Mouse (Mus musculus): ENCODE measurements around the gene Kcnh3. TPM values are rescaled to one million over a fixed set of nuclear protein-coding genes. Genes with fewer than 3 reads are reported as not detected.

Gene Kcnh3
- polyA plus RNA-seq, 1 experiment from 2014 or later: 0.74 TPM

Other genes with a start within 250 kb of the Kcnh3 start
- 25.6 and 29.7 TPM in 2 replicates for gene Tuba1c, start 195.0 kb upstream of the Kcnh3 start, polyA plus RNA-seq (2015; fragmentation: Nextera tagmentation; extraction: Ambion mirVana)
- gene Prph, start 169.7 kb upstream of the Kcnh3 start, polyA plus RNA-seq (2015; fragmentation: Nextera tagmentation; extraction: Ambion mirVana): 268 and 371 TPM in 2 replicates
- 6.3 and 6.9 TPM in 2 replicates for gene Troap, start 150.3 kb upstream of the Kcnh3 start, polyA plus RNA-seq (2015; fragmentation: Nextera tagmentation; extraction: Ambion mirVana)
- gene C1ql4, start 137.0 kb upstream of the Kcnh3 start, polyA plus RNA-seq (2015; fragmentation: Nextera tagmentation; extraction: Ambion mirVana): 2.7 and 3.5 TPM in 2 replicates
- 0.25 and 0.49 TPM in 2 replicates for gene Dnajc22, start 131.7 kb upstream of the Kcnh3 start, polyA plus RNA-seq (2015; fragmentation: Nextera tagmentation; extraction: Ambion mirVana)
- 44.4 and 48.9 TPM in 2 replicates for gene Spats2, start 98.9 kb upstream of the Kcnh3 start, polyA plus RNA-seq (2015; fragmentation: Nextera tagmentation; extraction: Ambion mirVana)
- gene Mcrs1, start 27.1 kb downstream of the Kcnh3 start, polyA plus RNA-seq (2015; fragmentation: Nextera tagmentation; extraction: Ambion mirVana): 168 and 181 TPM in 2 replicates
- gene Prpf40b, start 70.2 kb downstream of the Kcnh3 start, polyA plus RNA-seq (2015; fragmentation: Nextera tagmentation; extraction: Ambion mirVana): 90.1 and 101 TPM in 2 replicates
- 0.52 and 0.54 TPM in 2 replicates for gene Fam186b, start 71.0 kb downstream of the Kcnh3 start, polyA plus RNA-seq (2015; fragmentation: Nextera tagmentation; extraction: Ambion mirVana)
- 9.3 and 11.7 TPM in 2 replicates for gene Fmnl3, start 145.6 kb downstream of the Kcnh3 start, polyA plus RNA-seq (2015; fragmentation: Nextera tagmentation; extraction: Ambion mirVana)
- 254 and 261 TPM in 2 replicates for gene Tmbim6, start 168.0 kb downstream of the Kcnh3 start, polyA plus RNA-seq (2015; fragmentation: Nextera tagmentation; extraction: Ambion mirVana)
- 14.5 and 18.3 TPM in 2 replicates for gene Nckap5l, start 232.9 kb downstream of the Kcnh3 start, polyA plus RNA-seq (2015; fragmentation: Nextera tagmentation; extraction: Ambion mirVana)
- gene Bcdin3d, start 249.9 kb downstream of the Kcnh3 start, polyA plus RNA-seq (2015; fragmentation: Nextera tagmentation; extraction: Ambion mirVana): 19.6 and 21.4 TPM in 2 replicates

Measured in neural tube, embryonic 13.5 days (tissue).